Mouse (Mus musculus): ENCODE results near the gene Bcl2l12.

DNA sequence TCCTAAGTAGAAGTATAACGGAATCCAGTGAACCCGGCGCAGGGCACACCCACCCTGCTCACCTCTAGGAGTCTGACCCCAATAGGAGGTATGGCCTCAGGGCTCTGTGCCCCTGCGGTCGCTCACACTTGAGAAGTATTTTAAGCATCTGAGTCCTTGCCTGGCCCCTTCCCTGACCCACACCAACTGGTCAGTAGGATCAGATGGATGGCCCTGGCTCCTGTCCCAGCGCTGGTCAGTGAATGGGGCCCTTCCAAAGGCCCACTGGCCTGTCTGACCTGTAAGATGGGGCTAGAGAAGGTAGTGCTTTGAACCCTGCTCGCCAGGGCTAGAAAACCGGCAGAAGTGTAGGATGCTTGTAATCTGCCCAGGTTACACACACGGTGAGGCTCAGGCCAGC, 42.3 kb upstream of the Bcl2l12 start:
- TF ChIP-seq USF1 (IDR thresholded peaks at IDR 0.05; ENCODE audit: low read depth): no peak
- TF ChIP-seq CEBPB (IDR thresholded peaks at IDR 0.05; ENCODE audit: low read depth): no peak
- TF ChIP-seq CTCF (IDR thresholded peaks at IDR 0.05; ENCODE audit: control insufficient read depth, insufficient read depth, insufficient read length): no peak
- TF ChIP-seq MAX (IDR thresholded peaks at IDR 0.05): no peak
- no peak for TF ChIP-seq MYOG (IDR thresholded peaks at IDR 0.05; ENCODE audit: control insufficient read depth, extremely low read depth, insufficient read length)
- no peak for TF ChIP-seq MYOD1 (IDR thresholded peaks at IDR 0.05; ENCODE audit: control insufficient read depth, insufficient read length, low read depth)

All from C2C12 (cell line).